ENCODE assay signal across 25 mouse cellular contexts in the genomic region with DNA sequence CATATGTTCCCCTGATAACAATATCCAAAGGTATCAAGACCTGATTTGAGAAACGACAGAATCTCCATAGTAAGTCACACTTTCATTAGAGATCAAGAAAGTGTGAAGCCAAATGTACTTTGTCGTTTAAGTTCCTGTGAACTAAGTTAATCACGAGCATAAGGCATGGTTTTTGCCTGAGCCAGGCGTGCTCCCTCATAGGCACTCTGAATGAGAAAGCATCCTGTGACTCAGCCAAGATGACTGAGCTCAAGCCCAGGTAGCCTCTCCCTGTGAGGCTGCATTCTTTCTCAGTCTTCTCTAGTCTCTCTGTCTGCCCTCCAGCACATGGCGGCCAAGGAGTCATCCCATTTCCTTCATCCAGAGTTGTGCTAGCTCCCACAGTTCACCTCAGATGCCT.
DNase-seq lines count a peak whose midpoint lies in the region; ATAC-seq lines count a peak whose summit lies in the region.
"Had no signal": no experiment of that assay in that cellular context is flagged by ENCODE, and none has a peak within 500 bp of the region (broad histone marks: within the 10 kb centered on the region; RNA-seq: fewer than 3 reads in every experiment).

No protein-coding gene starts in this region.

- H3K9ac ChIP-seq in forebrain, embryonic 11.5 days (ENCODE audit: low read length): no peak overlapping the region
- no peak overlapping the region for H3K9ac ChIP-seq in forebrain, embryonic 14.5 days (ENCODE audit: low read length)
- H3K9ac ChIP-seq: embryonic facial prominence, embryonic 12.5 days; embryonic facial prominence, embryonic 15.5 days; hindbrain, embryonic 12.5 days; hindbrain, embryonic 15.5 days had no signal

- H3K9me3 ChIP-seq in forebrain, embryonic 11.5 days (ENCODE audit: control insufficient read depth, low read length): no peaks in the 10 kb centered on the region
- H3K9me3 ChIP-seq in forebrain, embryonic 10.5 days: no peaks in the 10 kb centered on the region
- no peaks in the 10 kb centered on the region for H3K9me3 ChIP-seq in forebrain, embryonic 14.5 days (replicated peaks; ENCODE audit: control insufficient read depth, low read length)
- H3K9me3 ChIP-seq: embryonic facial prominence, embryonic 12.5 days; embryonic facial prominence, embryonic 15.5 days; hindbrain, embryonic 12.5 days; hindbrain, embryonic 15.5 days had no signal

- no peak overlapping the region for H3K4me3 ChIP-seq in forebrain, embryonic 11.5 days (ENCODE audit: low read depth, low read length)
- H3K4me3 ChIP-seq in forebrain, embryonic 10.5 days: no peak overlapping the region
- no peak overlapping the region for H3K4me3 ChIP-seq in forebrain, embryonic 14.5 days (ENCODE audit: low read depth, low read length)
- H3K4me3 ChIP-seq: embryonic facial prominence, embryonic 12.5 days; embryonic facial prominence, embryonic 15.5 days; hindbrain, embryonic 12.5 days; hindbrain, embryonic 15.5 days had no signal

- no peaks in the 10 kb centered on the region for H3K4me1 ChIP-seq in forebrain, embryonic 11.5 days (replicated peaks; ENCODE audit: control insufficient read depth, insufficient read depth, low read length)
- H3K4me1 ChIP-seq in forebrain, embryonic 10.5 days: no peaks in the 10 kb centered on the region
- no peaks in the 10 kb centered on the region for H3K4me1 ChIP-seq in forebrain, embryonic 14.5 days (ENCODE audit: control insufficient read depth, insufficient read depth, low read length)
- H3K4me1 ChIP-seq: embryonic facial prominence, embryonic 12.5 days; embryonic facial prominence, embryonic 15.5 days; hindbrain, embryonic 12.5 days; hindbrain, embryonic 15.5 days had no signal

- no peak overlapping the region for H3K4me2 ChIP-seq in forebrain, embryonic 11.5 days (ENCODE audit: low read depth, low read length, severe bottlenecking)
- H3K4me2 ChIP-seq in forebrain, embryonic 14.5 days (ENCODE audit: low read length): no peak overlapping the region
- H3K4me2 ChIP-seq: embryonic facial prominence, embryonic 12.5 days; embryonic facial prominence, embryonic 15.5 days; heart, embryonic 11.5 days; hindbrain, embryonic 12.5 days; hindbrain, embryonic 15.5 days had no signal

- WGBS in forebrain, embryonic 11.5 days: 88% methylated on average over 5 of the region's 5 CpGs
- WGBS in forebrain, embryonic 10.5 days: 92% methylated on average over 5 of the region's 5 CpGs
- WGBS in forebrain, embryonic 14.5 days: 58% methylated on average over 5 of the region's 5 CpGs

- peak; percentile 36; the same call in 1 of the 2 replicates for ATAC-seq in forebrain, embryonic 11.5 days (replicated peaks; ENCODE audit: low FRiP score)
- ATAC-seq in forebrain, embryonic 14.5 days: peak; percentile 50
- ATAC-seq: activated CD4-positive, CD25-positive, alpha-beta regulatory T cell, adult 4 months; intestine, postnatal 0 days had no signal

- no peak for DNase-seq in forebrain, embryonic 11.5 days (ENCODE audit: low spot score)
- no peak for DNase-seq in forebrain, embryonic 10.5 days (ENCODE audit: extremely low spot score, low spot score)
- DNase-seq in retina, embryonic 14.5 days (ENCODE audit: low spot score): peak; percentile 5
- no peak for DNase-seq in retina, postnatal 1 day
- DNase-seq in forebrain, embryonic 14.5 days (ENCODE audit: low spot score): no peak
- no peak for DNase-seq in B cell, adult 2 months
- DNase-seq in lung, postnatal 25 days (ENCODE audit: low spot score): no peak
- DNase-seq in gastrocnemius, postnatal 36 days: no peak
- DNase-seq: adrenal gland, adult 8-10 months; adrenal gland, postnatal 25 days; cerebellum, adult 11 months; cerebellum, adult 2 months; cerebellum, adult 9-11 months; cerebellum, postnatal 25 days; gastrocnemius, postnatal 10 days; heart, adult 11 months had no signal

- H3K27ac ChIP-seq in forebrain, embryonic 11.5 days (ENCODE audit: low read depth, low read length): no peak overlapping the region
- H3K27ac ChIP-seq in forebrain, embryonic 10.5 days: no peak overlapping the region
- peak overlapping the region; percentile 41; the same call in 1 of the 2 replicates for H3K27ac ChIP-seq in forebrain, embryonic 14.5 days (ENCODE audit: low read depth, low read length)
- H3K27ac ChIP-seq: embryonic facial prominence, embryonic 12.5 days; embryonic facial prominence, embryonic 15.5 days; hindbrain, embryonic 12.5 days; hindbrain, embryonic 15.5 days had no signal

- no peaks in the 10 kb centered on the region for H3K27me3 ChIP-seq in forebrain, embryonic 11.5 days (ENCODE audit: control insufficient read depth, insufficient read depth, low read length)
- H3K27me3 ChIP-seq in forebrain, embryonic 10.5 days (ENCODE audit: poor library complexity, severe bottlenecking): no peaks in the 10 kb centered on the region
- H3K27me3 ChIP-seq in forebrain, embryonic 14.5 days (replicated peaks; ENCODE audit: control insufficient read depth, insufficient read depth, low read length): no peaks in the 10 kb centered on the region
- H3K27me3 ChIP-seq: CH12.LX; embryonic facial prominence, embryonic 12.5 days; embryonic facial prominence, embryonic 15.5 days; hindbrain, embryonic 12.5 days; hindbrain, embryonic 15.5 days had no signal

- H3K36me3 ChIP-seq in forebrain, embryonic 11.5 days (ENCODE audit: control insufficient read depth, insufficient read depth, low read length): no peaks in the 10 kb centered on the region
- no peaks in the 10 kb centered on the region for H3K36me3 ChIP-seq in forebrain, embryonic 10.5 days (replicated peaks)
- H3K36me3 ChIP-seq in forebrain, embryonic 14.5 days (ENCODE audit: control insufficient read depth, insufficient read depth, low read length): no peaks in the 10 kb centered on the region
- H3K36me3 ChIP-seq: embryonic facial prominence, embryonic 12.5 days; embryonic facial prominence, embryonic 15.5 days; G1E; hindbrain, embryonic 12.5 days; hindbrain, embryonic 15.5 days had no signal

- intact Hi-C loops in gastrocnemius, postnatal 36 days (cut with DNase I): no loop called here
